Mouse (Mus musculus) layer of hippocampus, adult 9-10 months (tissue): ENCODE data around the gene Gm9857.

ENCODE experiments used
- DNase-seq: peaks from one replicate; pipeline ENCODE4 v3.0.0; 2022; ENCODE audit warnings: low spot score

Gm9857 gene

DNA sequence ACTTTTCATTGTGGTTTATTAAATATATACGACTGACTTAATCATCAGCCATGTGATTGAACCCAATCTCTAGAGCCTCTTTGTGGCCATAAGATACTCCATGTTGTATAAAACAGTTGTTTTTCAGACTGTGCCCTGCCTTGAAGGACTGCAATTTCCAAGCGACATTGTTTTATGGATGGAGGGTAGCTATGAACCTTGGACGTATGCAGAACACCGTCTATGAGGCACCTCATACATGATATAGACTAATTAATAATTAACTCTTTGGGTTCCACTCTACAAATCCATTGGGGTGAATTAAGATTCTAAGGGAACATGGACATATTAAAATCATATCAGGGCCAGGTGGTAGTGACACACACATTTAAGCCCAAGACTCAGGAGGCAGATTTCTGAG is 14.6 kb downstream of the Gm9857 start:
- no peak for DNase-seq

- no peak for DNase-seq
Observed at GRCm38 (mm10) chr3:108921822-108922221, 18.4 kb downstream of the Gm9857 start.

DNA sequence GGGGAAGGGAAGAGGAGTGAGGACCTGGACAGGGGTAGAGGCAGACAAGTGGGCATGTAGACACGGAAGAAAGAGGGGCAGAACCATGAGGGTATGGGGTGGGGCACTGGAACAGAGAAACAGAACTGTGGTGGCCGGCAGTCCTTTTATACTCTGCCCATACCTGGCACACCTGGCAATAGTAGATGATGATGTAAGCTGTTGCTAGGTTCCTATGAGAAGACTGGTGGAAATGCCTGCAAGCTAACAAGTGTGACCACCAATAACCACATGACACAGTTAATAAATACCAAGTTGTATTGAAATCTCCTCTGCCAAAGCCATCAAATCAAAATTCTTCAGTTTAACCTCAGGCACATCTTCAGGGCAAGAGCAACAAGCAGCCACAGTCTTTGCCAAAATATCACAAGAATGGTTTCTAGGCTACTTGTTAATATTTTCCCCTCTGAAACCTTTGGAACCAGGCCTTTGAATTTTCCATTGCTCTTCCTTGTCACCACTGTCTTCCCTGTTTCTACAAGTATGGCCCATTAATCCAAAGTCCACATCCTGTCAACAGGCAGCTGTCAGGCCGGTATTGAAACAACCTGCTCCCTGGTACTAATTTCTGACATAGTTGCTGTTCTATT is 19.7 kb downstream of the Gm9857 start:
- no peak for DNase-seq

DNA sequence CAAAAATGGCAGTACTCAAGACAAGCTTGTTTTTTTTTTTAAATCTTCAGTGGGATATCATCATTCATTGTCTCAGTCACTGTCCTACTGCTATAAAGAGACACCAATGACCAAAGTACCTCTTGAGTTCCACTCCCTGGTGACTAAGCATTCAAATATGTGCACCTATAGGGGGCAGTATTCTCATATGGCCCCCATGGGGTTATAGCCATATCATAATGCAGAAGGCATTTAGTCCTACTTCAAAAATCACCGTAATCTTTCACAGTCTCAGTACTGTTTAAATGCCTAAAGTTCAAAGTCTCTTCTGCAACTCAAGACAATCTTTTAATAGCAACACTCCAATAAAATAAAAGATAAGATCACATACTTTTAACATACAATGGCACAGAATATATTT is 21.4 kb downstream of the Gm9857 start:
- DNase-seq, result no peak

DNA sequence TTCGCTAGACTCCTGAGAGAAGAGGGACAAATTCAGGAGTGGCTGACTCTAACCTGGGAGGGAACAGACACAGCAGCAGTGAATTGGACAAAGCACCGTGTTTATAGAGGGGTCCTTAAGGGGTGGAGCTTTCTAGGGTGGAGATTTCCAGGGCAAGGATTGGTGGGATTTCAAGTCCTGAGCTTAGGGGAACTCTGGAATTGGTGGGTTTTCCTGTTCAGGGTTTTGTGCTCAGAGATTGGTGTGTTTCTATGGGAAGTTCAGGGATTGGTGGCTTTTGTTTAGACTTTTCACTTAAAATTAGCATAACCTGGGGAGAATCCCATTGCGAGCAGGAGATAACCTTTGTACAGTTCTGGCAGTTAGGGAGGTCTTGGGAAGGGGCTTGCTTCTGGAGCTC is 22.3 kb downstream of the Gm9857 start:
- DNase-seq, result no peak

DNA sequence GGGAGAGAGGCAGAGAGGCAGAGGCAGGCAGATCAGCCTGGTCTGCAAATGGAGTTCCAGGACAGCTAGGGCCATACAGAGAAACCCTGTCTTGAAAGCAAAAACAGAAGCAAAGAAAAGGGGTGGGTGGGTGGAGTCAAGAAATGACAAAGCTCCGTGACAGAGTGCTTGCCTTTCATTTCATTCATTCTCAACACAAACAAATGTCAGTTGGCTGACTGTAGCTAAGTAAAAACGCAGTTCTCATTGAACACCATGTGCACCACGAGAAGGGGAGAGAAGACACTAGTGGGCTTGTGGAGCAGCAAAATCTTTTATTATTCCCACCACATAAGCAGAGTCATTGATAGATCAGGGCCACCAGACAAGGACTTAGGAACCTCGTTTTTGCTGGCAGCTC is 23.4 kb downstream of the Gm9857 start:
- DNase-seq, result no peak

DNA sequence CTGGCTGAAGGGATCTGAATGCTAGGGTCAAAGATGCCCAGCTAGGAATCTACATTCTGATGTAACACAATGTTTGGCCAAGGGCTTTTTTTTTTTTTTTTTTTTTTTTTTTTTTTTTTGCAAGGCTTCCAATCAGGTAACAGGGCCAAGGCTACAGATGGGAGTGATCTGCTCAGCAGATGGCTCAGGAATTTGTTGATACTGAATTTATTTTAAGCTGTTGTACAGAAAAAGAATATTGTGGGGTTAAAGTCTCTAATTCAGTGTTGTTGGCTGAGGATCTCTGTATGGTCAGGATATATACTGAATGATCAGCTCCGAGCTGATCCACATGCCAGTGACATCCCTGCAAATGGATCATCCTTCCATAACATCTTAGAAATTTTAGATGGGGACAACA is 24.2 kb downstream of the Gm9857 start:
- no peak for DNase-seq

GRCm38 (mm10) chr3:108911548-108912413 is 28.5 kb downstream of the Gm9857 start, which contains the start of gene Prpf38b:
Prpf38b (minus strand) TSS chr3:108911727.
- peak; percentile 82 for DNase-seq

DNA sequence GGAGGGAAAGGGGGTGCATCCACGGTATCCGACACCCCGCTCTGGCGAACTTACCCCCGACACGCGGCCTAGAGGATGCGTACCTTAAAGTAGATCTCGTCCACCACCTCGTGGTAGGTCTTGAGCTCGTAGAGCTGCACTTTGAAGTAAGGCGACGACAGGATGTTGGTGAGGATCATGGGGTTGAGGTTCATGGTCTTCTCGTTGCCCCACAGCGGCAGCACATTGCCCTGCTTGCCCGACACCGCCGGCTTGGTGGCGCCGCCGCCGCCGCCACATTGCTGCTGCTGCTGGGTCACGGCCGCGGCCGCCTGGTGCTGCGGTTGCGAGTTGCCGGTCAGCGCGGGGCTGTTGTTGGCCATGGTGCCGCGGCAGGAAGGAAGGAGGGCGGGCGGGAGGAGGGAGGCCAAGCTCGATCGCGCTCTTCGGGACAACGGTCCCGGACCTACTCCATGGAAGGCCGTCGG is 29.1 kb downstream of the Gm9857 start:
- DNase-seq, result no peak

GRCm38 (mm10) chr3:108910303-108911080 is 29.8 kb downstream of the Gm9857 start:
- DNase-seq, result no peak

GRCm38 (mm10) chr3:108902934-108903333 is 37.3 kb downstream of the Gm9857 start:
- no peak for DNase-seq

- no peak for DNase-seq
Observed at GRCm38 (mm10) chr3:108902038-108902437, 38.2 kb downstream of the Gm9857 start.

DNA sequence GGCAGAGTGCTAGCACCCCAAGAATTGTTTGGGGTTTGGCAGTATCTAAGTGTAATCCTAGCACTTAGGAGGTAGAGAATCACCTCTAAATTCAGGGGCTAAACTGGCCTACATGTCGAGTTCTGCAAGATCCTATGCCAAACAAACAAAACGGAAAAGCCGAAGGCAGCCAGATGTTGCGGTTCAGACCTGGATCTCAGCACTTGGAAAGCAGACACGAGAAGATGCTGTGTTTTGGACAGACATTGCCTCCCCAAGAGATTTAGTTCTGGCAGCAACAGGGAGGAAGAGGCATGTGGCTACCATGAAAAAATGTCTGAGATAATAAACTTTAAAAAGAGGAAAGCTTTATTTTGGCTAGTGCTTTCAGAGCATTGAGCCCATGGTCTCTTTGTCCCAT is 39.6 kb downstream of the Gm9857 start:
- no peak for DNase-seq

DNA sequence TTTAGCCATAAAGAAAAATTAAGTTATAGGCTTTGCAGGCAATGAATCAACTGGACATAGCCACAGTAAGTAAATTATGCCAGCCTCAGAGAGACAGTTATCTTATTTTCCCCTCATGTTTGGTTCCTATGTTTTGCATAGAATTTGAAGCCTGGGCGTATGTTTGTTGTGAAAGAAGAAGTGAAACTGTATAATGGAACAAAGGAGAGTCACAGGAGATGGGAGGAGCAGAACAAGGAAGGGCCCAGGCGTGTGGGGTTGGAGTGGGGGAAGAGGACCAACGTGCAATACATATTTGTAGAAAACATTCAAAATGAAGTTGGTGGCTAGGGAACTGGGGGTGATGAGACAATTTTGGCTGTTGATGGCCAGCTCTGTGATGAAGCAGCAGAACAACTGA is 40.1 kb downstream of the Gm9857 start:
- DNase-seq, result no peak

DNA sequence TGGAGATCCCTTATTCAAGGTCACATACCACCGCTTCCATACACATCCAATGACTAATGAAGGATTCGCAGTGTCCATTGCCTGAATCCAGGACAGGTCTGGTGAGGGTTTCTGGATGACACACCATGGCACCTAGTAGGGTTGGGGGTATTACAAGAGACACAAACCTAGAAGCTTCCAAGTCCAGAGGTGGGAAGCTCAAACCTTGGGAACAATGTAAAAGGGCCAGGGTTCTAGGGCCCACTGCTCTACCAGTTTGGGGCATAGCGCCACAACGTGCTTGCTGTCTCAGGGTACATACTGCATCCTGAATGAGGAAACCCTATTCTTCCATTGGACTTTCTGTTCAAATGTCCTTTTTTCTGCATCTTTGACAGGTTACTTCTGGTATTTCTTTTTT is 41.6 kb downstream of the Gm9857 start:
- DNase-seq, result no peak

GRCm38 (mm10) chr3:108892914-108893313 is 47.3 kb downstream of the Gm9857 start:
- no peak for DNase-seq

- DNase-seq, result no peak
Observed at GRCm38 (mm10) chr3:108892080-108892479, 48.2 kb downstream of the Gm9857 start.
